Mouse (Mus musculus) E14TG2a.4 (cell line): ENCODE measurements at regions not wholly inside any gene's neighbourhood (a gene's known extent, or its start where the extent isn't known, plus 50 kb on each side); places are given as distances from the start of the nearest gene placed in this dataset.

Experiments
- H3K27me3 ChIP-seq: 2 replicates; pipeline ENCODE4 v1.6.1; 2014; ENCODE audit warnings: low read length, control low read depth; ENCODE audit not compliant: insufficient read depth
- H3K36me3 ChIP-seq: 2 replicates; pipeline ENCODE4 v1.6.1; 2014; ENCODE audit warnings: low read length, control low read depth; ENCODE audit not compliant: insufficient read depth
- H3K4me1 ChIP-seq: replicated peaks from 2 replicates; pipeline ENCODE4 v1.6.1; 2014; ENCODE audit warnings: low read depth, low read length, control low read depth
- H3K4me3 ChIP-seq: replicated peaks from 2 replicates; pipeline ENCODE4 v1.5.1; 2014; ENCODE audit warnings: mild to moderate bottlenecking, low read length
- H3K9me3 ChIP-seq: 2 replicates; pipeline ENCODE4 v1.6.1; 2014; ENCODE audit warnings: low read length, control low read depth
- CTCF ChIP-seq: conservative IDR thresholded peaks from 2 replicates; pipeline ENCODE4 v1.5.1; 2014; ENCODE audit warnings: low read length
- NANOG ChIP-seq: IDR thresholded peaks from 2 replicates; pipeline ENCODE4 v1.6.1; 2014; ENCODE audit warnings: borderline replicate concordance, low read length, mixed read lengths
- POU5F1 ChIP-seq: IDR thresholded peaks from 2 replicates; pipeline ENCODE4 v1.6.1; 2014; ENCODE audit warnings: low read length, borderline replicate concordance

GRCm38 (mm10) chr5:12938162-12938852 lies 186.9 kb upstream of the Sema3a start:
- no peaks in the 10 kb centered on the region; the same call in 1 of the 2 replicates for H3K9me3 ChIP-seq
- H3K4me3 ChIP-seq, result no peak overlapping the region
- no peaks in the 10 kb centered on the region for H3K4me1 ChIP-seq
- H3K36me3 ChIP-seq, result no peaks in the 10 kb centered on the region
- H3K27me3 ChIP-seq, result no peaks in the 10 kb centered on the region
- TF ChIP-seq POU5F1 (no peak), NANOG (no peak), CTCF (no peak)

DNA sequence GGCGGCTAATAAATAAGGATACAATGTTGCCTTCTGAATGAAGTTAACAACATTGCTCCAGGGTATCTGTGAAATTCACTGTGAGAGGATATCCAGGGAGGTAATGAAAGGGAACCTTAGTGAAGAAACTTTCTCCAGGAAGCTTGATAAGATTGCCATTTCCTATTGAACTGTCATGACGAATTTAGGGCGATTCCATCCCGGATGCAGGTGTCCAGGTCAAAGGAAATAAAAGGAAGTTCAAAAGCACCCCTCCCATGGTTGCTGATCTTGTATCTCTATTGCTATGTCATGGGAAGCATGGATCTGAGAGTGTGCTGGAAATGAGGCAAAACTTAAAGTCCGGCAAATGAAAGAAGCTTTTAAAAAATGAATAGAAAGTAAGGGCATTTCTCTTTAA lies 180.7 kb upstream of the Sema3a start:
- no peaks in the 10 kb centered on the region for H3K4me1 ChIP-seq
- no peaks in the 10 kb centered on the region for H3K27me3 ChIP-seq
- no peak overlapping the region for H3K4me3 ChIP-seq
- H3K36me3 ChIP-seq, result no peaks in the 10 kb centered on the region
- no peaks in the 10 kb centered on the region; the same call in 1 of the 2 replicates for H3K9me3 ChIP-seq
- TF ChIP-seq NANOG, result no peak
- TF ChIP-seq POU5F1, result no peak
- TF ChIP-seq CTCF, result no peak

GRCm38 (mm10) chr5:12948472-12948871 lies 176.7 kb upstream of the Sema3a start:
- TF ChIP-seq CTCF (no peak), POU5F1 (no peak), NANOG (no peak)
- Histone ChIP-seq H3K27me3 (no peaks in the 10 kb centered on the region), H3K4me3 (no peak overlapping the region), H3K4me1 (no peaks in the 10 kb centered on the region), H3K36me3 (no peaks in the 10 kb centered on the region), H3K9me3 (no peaks in the 10 kb centered on the region)

DNA sequence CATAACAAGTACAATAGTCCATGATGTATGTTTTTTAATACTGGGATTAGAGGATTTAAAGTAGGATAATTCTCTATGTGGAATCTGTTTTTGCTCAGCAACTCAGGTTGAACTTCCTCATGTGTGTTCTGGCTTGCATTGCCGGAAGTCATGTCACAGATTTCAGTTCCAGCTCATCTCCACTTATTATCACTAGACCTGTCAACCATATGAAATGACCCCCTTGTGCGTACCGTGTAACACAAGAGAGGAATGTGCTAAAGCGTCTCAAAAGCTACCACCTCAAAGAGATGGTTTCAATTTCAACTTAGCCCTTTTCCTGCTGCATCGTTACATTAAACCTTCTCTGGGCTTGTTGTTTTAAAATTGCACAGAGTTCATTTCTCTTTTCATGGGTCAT lies 154.2 kb upstream of the Sema3a start:
- H3K36me3 ChIP-seq, result no peaks in the 10 kb centered on the region
- no peak overlapping the region for H3K4me3 ChIP-seq
- H3K27me3 ChIP-seq, result no peaks in the 10 kb centered on the region
- no peaks in the 10 kb centered on the region for H3K9me3 ChIP-seq
- TF ChIP-seq POU5F1 (no peak), NANOG (no peak), CTCF (no peak)
- H3K4me1 ChIP-seq, result no peaks in the 10 kb centered on the region

DNA sequence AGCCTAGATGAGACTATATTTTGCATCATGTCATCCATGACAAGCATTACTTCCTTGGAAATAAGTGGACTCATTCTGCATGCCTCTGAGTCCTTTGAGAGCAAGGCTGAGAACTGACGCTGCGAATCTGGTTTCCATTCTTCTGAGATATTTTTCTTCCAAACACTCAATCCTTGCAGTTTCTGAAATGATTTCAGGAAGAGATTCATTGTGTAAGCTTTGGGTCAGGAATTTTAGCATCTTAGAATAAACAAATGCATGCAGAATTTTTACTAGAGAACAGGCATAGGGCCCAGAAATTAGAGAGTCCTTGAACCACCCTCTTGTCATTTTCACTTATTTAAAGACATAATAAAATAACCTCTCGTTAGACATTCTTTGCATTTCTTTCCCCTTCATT lies 151.5 kb upstream of the Sema3a start:
- no peaks in the 10 kb centered on the region for H3K9me3 ChIP-seq
- H3K27me3 ChIP-seq, result no peaks in the 10 kb centered on the region
- TF ChIP-seq POU5F1, result no peak
- no peak for TF ChIP-seq CTCF
- no peak for TF ChIP-seq NANOG

DNA sequence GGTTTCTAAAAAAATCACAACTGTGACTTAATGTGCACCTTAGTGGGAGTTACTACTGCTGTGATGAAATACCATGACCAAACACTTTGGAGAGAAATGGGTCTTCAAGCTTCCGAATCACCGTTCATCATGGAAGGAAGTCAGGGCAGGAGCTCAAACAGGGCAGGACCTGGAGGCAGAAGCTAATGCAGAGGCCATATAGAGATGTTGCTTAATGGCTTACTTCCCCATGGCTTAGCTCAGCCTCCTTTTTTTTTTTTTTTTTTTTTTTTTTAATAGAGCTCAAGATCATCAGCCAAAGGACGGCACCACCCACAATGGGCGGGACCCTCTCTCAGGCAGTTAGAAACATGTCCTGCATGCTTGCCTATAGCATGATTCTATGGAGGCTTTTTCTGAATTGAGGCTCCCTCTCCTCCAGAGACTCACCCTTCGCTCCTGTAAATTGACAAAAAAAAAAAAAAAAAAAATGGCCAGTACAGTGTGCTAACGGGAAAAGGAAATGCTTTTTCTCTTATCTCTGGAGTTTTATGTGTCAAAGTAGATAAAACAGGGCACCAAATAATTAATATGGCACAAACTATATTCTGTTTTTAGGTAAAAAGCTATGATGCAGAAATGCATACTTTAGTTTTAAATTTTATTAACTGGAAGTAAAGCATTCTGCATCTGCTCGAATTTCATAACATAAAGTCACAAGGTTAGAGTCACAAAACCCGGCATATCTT lies 149.0 kb upstream of the Sema3a start:
- Histone ChIP-seq H3K9me3 (no peaks in the 10 kb centered on the region), H3K27me3 (no peaks in the 10 kb centered on the region), H3K36me3 (no peaks in the 10 kb centered on the region), H3K4me1 (no peaks in the 10 kb centered on the region), H3K4me3 (no peak overlapping the region)
- TF ChIP-seq CTCF (no peak), POU5F1 (no peak), NANOG (no peak)

More for the DNA sequence above, 151.5 kb upstream of the Sema3a start:
- Histone ChIP-seq H3K4me3 (no peak overlapping the region), H3K4me1 (no peaks in the 10 kb centered on the region), H3K36me3 (no peaks in the 10 kb centered on the region)

- no peak for TF ChIP-seq POU5F1
- TF ChIP-seq CTCF, result no peak
- no peak for TF ChIP-seq NANOG
- Histone ChIP-seq H3K9me3 (no peaks in the 10 kb centered on the region), H3K36me3 (no peaks in the 10 kb centered on the region), H3K4me3 (no peak overlapping the region), H3K27me3 (no peaks in the 10 kb centered on the region), H3K4me1 (no peaks in the 10 kb centered on the region)
These were observed 147.3 kb upstream of the Sema3a start for GRCm38 (mm10) chr5:12977875-12978274.

DNA sequence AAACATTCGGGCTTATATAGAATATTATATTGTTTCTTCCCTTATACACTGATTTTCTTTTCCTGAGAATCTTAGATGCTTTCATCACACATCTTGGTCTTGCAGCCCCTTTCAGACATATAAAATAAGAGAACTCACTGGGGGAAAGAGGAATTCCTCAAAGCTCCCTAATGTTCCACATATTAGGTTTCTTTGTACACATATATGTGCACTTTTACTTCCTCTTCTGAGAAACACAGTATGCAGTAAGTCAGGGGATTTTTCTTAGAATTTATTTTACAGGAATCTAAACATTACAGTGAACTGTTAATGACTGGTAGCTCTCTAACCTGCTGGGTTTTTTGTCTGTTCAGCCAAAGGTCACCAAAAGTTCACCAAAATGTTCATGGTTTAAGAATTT lies 131.4 kb upstream of the Sema3a start:
- no peaks in the 10 kb centered on the region for H3K27me3 ChIP-seq
- no peaks in the 10 kb centered on the region for H3K9me3 ChIP-seq
- no peaks in the 10 kb centered on the region for H3K36me3 ChIP-seq
- TF ChIP-seq NANOG (no peak), POU5F1 (no peak), CTCF (no peak)
- H3K4me1 ChIP-seq, result no peaks in the 10 kb centered on the region
- H3K4me3 ChIP-seq, result no peak overlapping the region

DNA sequence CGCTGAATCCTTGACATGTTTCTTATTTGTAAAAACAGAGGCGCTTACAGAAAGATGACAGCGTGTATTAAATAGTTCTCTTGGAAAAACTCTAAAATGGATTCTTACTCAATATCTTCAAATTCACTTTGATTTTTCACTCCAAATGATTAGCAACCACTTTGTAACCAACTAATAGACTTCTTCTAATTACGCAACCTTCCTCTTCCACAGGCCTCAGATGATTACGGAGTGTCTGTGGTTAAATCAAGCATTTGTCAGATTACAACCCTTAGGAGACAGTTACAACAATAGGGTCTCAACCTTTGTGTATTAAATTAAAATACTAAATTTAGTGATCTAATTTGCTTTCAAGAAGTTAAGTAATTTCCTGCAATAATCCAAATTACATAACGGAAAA lies 127.8 kb upstream of the Sema3a start:
- H3K36me3 ChIP-seq, result no peaks in the 10 kb centered on the region
- no peaks in the 10 kb centered on the region for H3K27me3 ChIP-seq
- H3K4me1 ChIP-seq, result no peaks in the 10 kb centered on the region
- H3K9me3 ChIP-seq, result no peaks in the 10 kb centered on the region
- TF ChIP-seq NANOG (no peak), CTCF (no peak), POU5F1 (no peak)
- no peak overlapping the region for H3K4me3 ChIP-seq
